Mouse (Mus musculus): ENCODE data around the gene 2510002D24Rik.

2510002D24Rik gene

DNA sequence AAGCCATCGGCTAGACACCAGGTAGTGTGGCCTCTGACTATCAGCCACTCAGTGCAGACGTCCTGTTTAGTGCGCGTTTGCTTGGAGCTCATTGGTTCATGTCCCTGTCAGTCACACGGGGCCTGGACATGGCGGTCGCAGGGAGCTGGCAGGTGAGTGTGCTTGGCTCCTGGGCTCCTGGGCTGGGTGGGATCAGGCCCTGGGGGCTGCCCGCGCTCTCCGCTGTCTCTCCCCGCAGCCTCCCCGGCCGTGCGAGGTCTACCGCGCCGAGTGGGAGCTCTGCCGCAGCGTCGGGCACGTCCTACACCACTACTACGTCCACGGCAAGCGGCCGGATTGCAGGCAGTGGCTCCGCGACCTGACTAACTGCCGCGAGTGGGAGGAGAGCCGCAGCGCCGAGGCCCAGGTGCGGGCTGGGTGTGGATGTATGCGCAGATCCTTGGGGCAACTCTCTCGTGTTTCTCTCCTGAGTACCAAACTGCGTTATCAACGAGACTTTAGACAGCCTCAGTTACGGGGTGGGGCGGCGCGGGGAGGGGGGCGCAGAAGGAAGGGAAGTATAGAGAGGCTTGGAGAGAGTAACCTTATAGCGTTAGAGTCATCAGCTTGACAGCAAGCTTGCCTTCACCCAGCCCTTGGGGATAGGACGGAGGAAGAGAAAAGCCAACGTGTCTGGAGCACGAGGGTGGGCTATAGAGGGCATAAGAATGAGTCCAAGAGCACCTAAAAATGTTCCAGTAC is at the start of gene 2510002D24Rik, which contains the start of gene Gm28539:
Gene 2510002D24Rik, plus strand, starts transcription at position 111 of the 741 bp plus-strand sequence.
Gene Gm28539, plus strand, starts transcription at position 117 of the 741 bp plus-strand sequence.
- in situ Hi-C loops (cut with MboI, MseI), result loop anchor here (10.0 kb wide), 1 partner anchor 942 kb away; the partner anchor contains the start of genes Dgcr2, Gm20518, Tssk1 and Tssk2

DNA sequence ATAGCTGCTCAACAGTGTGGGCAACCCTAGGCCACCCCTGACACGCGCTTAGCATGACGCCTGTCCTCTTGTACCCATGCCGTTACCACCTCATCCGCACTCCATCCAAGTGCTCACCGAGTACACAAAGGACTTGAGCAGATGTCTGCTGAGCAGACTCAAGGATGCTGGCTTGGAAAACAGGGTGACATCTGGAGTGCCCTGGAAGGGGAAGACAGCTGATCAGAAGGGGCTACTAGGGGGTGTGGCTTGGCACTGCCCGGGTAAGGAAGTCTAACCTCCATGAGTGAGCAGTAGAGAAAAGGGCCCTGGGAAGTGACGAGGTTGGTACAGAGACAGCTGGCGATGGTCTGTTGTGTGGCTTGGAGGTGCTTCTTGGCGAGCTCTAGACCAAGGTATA is 49.7 kb upstream of the 2510002D24Rik start:
- in situ Hi-C loops (cut with MboI, MseI), result no loop called here

DNA sequence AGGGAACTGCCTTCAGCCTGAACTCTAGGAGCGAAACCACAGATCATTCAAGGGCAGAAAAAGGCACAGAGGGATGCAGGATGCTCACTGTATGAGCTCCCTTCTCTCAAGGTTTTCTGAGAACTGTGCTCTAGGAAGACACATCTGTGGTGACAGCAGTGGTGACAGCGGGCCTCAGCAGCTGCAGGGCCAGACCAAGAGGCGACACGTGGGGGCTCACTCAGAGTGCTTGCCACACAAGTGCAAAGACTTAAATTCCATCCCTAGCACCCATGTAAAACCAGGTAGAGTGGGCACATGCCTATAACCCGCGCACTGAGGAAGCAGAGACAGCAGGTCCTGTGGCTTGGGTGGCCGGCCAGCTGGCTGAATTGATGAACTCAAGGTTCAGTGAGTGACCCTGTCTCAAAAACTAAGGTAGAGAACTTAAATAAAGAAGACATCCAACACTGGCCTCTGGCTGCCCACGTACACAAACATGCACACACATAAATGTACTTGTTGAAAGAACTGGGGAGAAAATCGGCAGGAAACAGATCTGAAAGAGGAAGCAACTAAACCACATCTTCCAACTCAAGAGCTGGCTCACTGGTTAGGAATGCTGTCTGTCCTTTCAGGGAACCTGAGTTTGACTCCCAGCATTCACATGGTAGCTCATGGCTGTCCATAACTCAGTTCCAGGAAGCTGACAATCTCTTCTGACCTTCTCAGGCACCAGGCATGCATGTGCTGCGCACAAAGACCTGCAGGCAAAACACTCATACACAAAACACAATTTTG is 47.6 kb upstream of the 2510002D24Rik start:
- in situ Hi-C loops (cut with MboI, MseI), result no loop called here

DNA sequence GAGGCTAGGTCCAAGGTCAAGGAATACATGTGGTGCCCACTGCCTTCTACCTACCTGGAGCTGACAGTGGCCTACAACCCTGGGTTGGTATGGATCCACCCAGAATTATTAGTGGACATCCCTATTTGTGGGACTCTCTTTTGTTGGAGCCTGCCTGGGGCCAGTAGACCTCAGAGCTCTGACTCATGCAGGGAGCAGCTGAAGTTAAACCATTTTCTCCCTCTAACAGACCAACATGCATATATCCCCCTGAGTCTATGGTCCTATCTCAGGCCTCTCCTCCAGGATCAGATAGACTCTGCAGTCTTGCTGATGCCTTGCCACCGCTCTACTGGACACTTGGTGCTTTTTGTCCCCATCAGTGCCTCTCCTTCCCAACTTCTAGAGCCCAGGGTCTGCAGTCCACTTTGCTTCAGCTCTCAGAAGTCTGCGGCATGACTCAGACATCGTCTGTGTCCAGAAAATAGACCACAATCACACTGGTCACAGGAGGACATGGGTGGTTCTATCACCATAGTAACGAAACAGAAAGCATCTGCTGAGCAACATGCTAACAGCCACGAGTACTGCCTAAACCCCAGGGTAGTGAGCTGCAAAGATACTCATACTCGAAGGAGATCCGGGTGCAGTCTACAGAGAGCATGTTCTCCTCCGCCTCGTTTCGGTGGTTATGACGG is 41.0 kb upstream of the 2510002D24Rik start:
- in situ Hi-C loops (cut with MboI, MseI), result loop anchor here (5.0 kb wide), 1 partner anchor 513 kb away; no protein-coding TSS in a partner anchor

DNA sequence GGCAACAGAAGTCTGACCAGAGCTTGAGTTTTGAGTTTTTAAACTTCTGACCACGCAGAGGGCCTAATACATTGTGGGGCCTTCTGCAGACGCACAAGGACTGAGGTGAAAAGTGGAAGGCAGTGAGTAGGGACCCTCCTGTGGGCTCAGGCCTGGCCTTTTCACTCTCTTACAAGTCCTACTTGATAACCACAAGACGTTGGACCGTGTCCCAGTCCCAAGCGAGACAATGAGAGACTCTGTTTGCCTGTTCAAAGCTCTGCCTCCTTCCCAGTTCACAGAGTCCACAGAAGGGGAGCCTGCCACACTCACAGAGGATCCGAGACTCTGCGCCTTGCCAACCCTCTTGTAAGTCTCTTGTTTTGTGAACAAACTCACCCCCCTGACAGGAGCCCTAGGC is 39.7 kb upstream of the 2510002D24Rik start:
- in situ Hi-C loops (cut with MboI, MseI), result loop anchor here (5.0 kb wide), 1 partner anchor 514 kb away; no protein-coding TSS in a partner anchor

DNA sequence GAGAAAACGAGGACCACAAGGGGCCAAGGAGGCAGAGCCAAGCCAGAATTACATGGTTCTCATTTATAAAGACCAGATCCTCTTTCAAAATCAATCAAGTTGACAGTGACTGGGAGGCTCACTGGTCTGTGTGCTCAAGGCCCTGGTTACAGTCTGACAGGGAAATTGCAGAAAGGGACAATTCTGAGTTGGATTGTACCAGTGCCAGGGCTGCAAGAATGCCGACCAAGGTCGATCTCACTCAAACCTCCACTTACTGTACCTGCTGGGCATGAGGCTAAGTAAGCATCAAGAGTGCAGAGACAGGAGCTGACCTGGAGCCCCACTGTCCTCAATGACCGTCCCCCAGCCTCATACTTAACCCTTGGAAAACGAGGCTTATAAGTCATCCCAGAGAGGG is 38.2 kb upstream of the 2510002D24Rik start:
- in situ Hi-C loops (cut with MboI, MseI), result loop anchor here (5.0 kb wide), 1 partner anchor 516 kb away; no protein-coding TSS in a partner anchor

DNA sequence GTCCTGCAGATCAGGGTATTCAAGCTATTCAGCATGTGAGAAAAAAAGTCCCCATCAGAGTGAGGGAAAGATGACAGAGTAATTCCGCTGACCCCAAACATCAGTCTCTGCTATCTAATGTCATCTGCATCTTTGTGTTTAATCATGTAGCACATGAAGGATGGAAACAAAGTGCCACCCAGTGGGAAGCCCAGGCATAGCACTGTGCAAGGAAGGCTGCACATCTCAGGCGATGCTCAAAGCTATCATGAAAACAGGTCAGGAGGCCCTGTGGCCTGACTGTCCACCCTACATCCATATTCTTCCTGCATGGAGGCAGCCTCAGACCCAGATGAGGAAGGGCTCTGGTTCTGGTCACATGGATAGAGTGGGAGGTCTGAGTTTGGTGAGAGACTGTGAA is 37.5 kb upstream of the 2510002D24Rik start:
- in situ Hi-C loops (cut with MboI, MseI), result loop anchor here (5.0 kb wide), 1 partner anchor 517 kb away; no protein-coding TSS in a partner anchor

DNA sequence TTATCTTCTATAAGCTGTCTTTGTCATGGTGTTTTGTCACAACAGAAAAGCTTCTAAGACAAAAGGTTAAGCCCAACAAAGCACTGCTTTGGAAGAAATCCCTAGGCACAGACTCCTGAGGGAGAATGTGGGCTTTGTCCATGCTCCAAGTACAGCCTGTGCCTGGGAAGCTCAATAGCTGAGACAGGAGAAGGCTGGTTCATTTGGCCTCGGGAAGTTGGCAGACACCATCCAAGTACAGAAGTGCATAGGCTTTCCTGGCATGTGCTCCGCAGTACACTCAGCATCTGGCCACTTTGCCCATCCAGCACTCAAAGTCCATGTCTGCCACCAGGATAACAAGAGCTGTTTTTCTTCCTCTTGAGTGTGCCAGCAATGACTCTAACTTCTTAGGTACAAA is 30.6 kb upstream of the 2510002D24Rik start:
- in situ Hi-C loops (cut with MboI, MseI), result no loop called here

DNA sequence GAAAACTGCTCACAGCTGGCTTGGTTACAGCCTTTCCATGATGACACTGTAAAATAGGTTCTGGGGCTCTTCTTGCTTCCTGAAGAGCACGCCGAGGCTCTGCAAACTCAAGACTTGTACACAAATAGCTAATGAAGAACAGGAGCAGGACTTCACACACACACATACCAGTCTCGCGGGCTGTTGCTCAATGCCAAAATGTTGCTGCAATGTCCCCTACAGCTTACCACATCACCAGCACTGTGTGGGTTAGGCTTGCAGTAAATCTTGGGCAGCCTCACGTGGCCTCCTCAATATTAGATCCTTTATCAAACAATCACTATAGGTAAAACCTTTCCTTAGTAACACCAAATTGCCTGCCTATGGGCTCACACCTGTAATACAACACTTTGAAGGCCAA is 27.4 kb upstream of the 2510002D24Rik start:
- in situ Hi-C loops (cut with MboI, MseI), result no loop called here

DNA sequence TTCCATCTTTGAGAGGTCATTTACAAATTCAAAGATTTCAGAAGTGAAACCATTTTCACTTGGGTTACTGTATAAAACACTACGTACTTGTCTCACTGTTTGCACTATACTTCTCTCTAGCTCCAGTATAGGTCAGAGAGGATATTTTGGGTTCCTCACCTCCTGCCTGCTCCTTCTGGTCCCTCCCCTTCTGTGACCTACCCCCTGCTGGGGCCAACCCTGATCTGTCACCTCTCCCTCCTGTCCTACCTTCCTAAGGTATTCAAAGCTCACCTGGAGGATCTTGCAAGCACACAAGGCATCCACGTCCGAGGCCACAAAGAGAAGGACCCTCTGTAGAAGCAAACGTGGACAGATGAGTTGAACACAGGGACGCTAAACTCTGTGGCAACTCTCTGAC is 25.3 kb upstream of the 2510002D24Rik start:
- in situ Hi-C loops (cut with MboI, MseI), result no loop called here

DNA sequence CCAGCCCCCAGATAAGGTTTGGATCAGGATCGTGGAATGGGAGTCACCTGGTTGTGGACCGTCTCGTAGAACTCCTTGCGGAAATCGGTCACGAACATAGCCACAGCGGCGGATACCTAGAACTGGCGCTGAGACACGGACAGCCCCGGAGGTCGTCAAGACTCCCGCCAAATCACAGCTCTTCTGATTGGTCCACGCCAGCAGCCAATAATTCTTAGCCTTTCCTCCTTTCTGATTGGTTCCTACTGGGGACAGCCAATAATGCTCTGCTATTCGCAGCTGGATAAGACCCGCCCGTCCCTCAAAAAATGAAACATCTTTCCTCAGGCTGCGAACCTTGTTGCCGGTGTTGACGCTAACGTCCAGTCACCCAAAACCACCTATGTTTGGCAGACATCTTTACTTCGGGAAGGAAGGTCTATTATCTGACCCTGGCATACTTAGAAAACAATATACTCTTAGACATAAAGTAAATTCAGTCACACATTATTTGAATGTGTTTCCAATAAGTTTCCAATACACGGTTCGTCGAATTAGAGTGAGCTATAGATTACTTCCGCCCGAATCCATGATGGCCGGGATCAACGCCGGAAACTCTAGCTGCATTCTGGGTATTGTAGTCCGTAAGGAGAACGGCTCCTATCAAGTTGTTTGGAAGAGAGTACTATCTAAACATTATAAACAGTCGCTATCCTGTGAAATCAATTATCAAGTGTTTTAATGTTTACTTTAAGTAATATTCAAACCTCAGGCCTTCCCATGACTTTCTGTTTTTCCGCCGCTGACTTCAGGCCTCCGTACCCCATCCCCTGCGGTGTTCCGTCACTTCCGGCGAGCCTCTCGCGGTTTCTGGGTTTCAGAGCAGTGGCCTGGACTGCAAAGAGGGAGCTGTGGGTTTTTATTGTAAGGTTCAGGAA is 24.7 kb upstream of the 2510002D24Rik start, which contains the start of the genes Ufd1 and Cdc45:
Gene Ufd1, plus strand, starts transcription at position 312 of the 917 bp plus-strand sequence.
Gene Cdc45, minus strand, starts transcription at position 520 of the 917 bp plus-strand sequence.
- in situ Hi-C loops (cut with MboI, MseI), result no loop called here

DNA sequence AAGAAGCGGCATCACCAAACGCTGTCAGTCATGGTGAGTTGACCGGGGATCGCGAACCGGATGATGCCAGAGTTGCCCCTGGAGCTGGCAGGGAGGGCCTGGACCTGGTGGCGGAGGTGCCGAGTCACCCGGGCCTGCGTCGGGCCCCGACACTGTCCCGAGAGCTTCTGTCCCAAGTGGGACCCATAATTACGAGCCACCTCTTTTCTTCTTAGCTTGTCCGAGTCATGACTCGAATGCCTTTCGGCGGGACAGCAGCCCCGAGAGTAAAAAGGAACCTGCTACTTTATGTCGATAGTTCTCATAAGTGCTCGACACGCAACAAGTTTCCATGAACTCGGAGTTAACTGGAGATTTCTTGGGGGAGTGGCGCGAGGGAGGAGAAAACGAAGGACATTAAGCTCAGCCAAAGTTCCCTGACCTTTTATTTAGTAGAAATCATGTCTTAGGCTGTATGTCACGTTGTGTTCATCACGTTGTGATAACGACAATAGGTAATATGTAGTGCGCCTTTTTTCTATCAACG is 23.9 kb upstream of the 2510002D24Rik start:
- in situ Hi-C loops (cut with MboI, MseI), result no loop called here

DNA sequence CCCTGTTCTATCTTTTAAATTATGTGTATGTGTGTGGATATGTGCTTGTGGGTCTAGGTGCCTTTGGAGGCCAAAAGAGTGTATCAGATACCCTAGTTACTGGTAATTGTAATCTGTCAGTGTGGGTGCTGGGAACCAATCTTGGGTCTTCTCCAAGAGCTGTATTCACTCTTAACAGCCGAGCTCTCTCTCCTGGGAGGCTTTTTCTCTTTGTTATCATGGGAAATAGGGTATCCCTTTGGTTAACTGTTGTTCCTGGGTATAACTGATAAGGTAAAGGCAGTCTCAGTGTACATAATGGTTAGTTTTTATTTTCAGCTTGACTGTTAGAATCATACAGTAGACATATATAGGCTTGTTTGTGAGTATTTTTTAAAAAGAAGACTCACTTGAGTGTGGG is 14.0 kb upstream of the 2510002D24Rik start:
- in situ Hi-C loops (cut with MboI, MseI), result no loop called here

DNA sequence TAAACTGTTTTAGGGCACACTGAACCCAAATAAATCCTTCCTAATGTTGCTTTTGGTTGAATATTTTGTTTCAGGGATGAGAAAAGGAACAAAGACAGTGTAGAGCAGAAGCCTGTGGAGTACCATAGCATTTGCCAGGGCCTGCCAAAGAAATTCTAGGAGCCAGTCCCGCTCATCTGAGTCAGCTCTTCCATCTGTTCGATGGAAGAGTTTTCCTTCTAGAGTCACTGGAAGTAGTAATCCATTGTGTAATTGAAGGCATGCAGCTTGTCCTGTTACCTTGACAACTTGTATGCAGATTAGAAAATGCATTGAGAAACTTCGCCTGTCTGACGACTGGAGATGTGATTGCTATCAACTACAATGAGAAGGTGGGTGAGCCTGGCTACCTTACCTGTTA is 13.5 kb upstream of the 2510002D24Rik start:
- in situ Hi-C loops (cut with MboI, MseI), result no loop called here

DNA sequence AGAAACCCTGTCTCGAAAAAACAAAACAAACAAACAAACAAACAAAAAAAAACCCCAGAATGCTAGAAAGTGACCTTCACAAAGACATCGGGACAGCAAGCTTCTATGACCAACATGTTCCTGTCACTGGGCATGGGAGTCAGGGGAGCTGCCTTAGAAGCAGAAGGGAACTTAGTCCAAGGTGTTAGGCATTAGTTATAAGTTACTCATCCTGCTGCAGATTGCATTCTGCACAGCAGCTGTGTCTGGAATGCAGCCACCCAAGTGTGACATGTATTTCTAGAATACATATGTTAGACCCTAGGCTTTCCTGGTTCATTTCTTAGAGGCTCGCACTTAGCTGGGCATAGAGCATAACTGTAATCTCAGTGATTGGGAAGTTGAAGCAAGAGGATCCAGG is 7.7 kb upstream of the 2510002D24Rik start:
- in situ Hi-C loops (cut with MboI, MseI), result no loop called here

DNA sequence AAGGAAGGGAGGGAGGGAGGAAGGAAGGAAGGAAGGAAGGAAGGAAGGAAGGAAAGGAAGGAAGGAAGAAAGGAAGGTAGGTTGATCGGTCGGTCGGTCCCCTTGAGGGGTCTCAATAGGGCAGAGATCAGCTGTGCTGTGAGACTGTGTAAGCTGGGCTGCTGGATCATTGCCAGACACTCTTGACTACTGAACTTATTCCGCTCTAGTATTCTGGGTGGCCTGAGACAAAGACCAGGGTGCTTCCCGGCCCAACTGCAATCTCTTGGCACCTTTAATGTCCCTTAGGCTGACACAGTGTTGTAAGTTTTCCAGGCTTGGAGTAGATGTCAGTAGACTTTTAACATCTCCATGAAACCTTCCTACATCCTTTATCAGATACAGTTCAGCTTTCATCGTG is 7.3 kb upstream of the 2510002D24Rik start:
- in situ Hi-C loops (cut with MboI, MseI), result no loop called here

DNA sequence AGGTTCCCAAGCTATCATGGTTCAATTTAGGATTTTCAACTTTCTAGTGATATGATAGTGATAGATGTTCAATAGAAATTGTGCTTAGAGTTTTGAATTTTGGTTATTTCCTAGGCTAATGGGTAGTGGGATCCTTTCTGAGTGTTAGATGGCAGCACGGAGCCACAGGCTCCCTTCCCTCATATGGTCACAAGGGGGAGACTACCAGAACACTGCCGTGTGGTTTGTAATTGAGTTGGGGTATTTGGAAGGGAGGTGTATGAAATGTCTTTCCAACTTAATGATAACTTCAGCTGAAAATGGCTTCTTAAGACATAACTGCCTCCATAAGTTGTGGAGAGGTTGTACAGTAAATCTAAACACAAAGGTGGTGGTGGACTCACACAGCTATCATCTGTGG is 2.9 kb upstream of the 2510002D24Rik start:
- in situ Hi-C loops (cut with MboI, MseI), result loop anchor here (10.0 kb wide), 1 partner anchor 939 kb away; the partner anchor contains the start of genes Dgcr2, Gm20518, Tssk1 and Tssk2

DNA sequence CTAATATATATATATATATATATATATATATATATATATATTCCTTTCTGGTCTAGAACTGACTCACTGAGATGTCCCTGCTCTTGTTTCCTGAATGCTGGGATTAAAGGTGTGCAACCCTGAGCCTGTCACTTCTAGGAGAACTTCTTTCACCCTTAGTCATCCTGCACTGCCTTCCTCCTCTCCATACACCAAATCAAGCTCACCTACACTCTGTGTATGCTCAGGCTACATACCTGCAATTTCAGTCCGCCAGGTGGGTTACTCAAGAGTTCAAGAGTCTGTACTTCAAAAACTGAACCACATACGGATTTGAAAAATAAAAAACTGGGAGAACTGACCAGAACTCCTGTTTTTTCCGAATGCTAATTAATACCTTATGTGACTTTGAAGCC is 308 bp upstream of the 2510002D24Rik start:
- in situ Hi-C loops (cut with MboI, MseI), result loop anchor here (10.0 kb wide), 1 partner anchor 941 kb away; the partner anchor contains the start of genes Dgcr2, Gm20518, Tssk1 and Tssk2

DNA sequence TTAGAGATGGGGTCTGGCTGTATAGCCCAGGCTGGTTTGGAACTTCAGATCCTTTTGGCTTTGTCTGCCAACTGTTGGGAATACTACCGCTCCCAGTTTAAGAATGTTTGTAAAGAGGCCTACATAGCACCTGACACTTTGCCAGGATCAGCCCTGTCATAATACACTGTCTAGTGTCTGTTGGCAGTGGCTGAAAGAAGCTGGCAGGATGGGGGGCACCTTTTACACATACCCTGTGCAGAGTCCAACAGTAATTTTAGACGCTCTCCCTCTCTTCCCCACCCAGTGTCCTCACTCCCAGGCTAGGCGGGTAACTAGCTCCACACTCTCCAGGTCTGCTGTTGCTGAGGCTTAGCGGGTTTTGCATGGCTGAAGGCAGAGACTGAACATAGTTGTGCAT is 2.0 kb downstream of the 2510002D24Rik start:
- in situ Hi-C loops (cut with MboI, MseI), result loop anchor here (10.0 kb wide), 1 partner anchor 944 kb away; the partner anchor contains the start of genes Dgcr2, Gm20518, Tssk1 and Tssk2

DNA sequence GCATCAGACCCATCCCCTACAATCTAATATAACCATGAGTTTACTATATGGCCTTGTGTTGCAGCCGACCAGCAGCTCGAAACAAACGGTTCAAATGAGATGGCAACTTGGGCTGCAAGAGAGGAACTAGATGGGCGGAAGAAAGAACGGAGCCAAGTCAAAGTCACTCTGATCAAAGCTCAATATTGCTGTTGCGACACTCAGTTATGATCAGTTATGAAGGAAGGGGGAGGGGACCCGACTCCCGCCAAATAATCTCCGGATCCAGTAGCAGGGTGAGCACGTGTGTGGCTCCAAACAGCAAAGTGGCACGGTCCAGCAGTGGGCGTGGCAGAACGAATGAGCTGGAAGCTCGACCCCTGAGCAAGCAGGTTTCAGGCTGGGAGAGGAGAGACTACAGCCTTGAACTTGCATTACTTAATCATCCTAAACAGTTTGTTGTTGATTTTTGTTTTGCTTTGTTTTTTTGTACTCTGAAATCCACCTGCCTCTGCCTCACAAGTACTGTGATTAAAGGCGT is 10.0 kb downstream of the 2510002D24Rik start:
- in situ Hi-C loops (cut with MboI, MseI), result no loop called here
